Mouse (Mus musculus) kidney, postnatal 4 days (tissue): ENCODE measurements around the gene Gm17334.

Experiments used
- DNase-seq, 2 experiments: peaks; one replicate each; pipeline ENCODE4 v3.0.0; 2021; ENCODE audit warnings: mixed read lengths in 2 of 2

The Gm17334 gene

DNA sequence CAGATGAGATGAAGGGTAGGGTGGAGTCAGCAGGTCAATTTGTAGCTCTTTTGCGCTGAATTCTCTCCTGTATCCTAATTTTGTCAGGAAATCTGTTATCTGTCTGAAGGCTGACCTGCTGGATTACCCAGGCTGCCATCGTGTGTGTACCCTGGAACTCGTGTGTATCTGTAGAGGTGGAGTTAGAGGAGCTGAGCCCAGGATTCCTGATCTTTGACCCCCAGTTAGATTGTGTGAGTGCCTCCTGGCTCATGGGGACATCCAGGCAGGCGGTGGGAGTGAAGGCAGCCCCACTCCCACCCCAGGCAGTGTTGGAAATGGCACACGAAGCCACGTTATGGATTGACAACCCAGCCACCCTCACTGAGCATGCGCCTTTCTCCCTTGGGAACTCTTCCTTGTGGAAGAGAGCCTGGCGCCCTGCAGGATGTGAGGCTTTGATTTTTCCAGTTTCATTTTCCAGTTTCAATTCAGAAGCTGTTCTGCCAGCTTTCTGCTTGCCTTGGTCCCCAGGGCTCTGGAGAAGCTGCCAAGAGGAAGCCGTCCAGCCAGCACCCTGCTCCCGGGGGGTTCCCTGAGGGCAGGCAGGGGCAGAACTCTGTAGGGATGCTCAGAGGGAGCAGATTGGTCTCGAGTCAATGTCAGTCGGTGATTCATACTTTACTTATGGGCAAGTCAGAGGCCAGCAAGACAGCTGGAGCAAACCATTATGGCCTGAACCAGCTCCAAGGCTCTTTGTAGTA is 23.6 kb upstream of the Gm17334 start:
- peak; percentile 54 to 70 for DNase-seq

GRCm38 (mm10) chr11:53795813-53796212 is 22.8 kb upstream of the Gm17334 start:
- peak in 1 of 2 experiments; percentile 21 for DNase-seq

DNA sequence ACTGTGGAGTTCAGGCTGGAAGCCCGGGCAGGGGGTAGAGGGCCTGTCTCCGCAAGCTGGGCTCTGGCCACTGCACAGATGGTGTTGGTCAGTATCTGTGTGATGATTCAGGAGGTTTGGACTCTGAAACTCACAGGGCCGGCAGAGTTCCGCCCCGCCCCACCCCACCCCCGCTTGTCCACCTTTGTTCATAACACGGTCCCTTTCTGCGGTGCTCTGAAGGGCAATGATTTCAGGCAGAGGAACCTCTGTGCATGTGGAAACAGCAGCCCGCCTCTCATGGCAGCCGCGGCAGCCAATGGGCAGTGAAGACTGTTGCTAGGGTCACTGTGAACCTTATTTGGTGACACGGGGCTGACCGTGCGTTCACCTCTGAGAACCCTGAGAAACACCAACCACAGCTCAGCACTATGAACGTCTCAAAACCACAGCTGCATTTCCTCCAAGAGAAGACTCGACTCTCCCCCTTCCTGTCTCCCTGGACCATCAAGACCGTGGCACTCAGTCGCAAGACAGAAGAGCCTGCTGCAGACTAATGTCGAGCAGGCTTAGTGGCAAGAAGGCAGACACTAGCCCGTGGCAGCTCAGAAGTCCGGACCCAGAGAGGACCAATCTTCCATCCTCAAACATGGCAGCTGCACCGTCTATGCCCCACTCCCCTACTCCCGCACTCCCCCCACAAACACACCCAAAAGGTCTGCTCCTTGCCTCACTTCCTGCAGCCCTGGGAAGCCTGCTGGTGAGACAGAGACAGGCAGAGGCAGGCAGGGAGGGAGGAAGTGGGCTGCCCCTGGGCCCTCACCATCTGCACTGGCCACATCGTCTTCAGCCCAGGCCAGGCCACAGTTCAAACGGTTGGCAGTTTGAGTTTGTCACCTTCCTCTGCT is 21.9 kb upstream of the Gm17334 start:
- peak; percentile 67 to 81 for DNase-seq

- DNase-seq: peak in 1 of 2 experiments; percentile 42
Measured at GRCm38 (mm10) chr11:53794015-53794414, 21.0 kb upstream of the Gm17334 start.

- peak in 1 of 2 experiments; percentile 2 for DNase-seq
Measured at GRCm38 (mm10) chr11:53792986-53793385, 20.0 kb upstream of the Gm17334 start.

GRCm38 (mm10) chr11:53789277-53789676 is 16.3 kb upstream of the Gm17334 start:
- DNase-seq: no peak

GRCm38 (mm10) chr11:53788196-53788595 is 15.2 kb upstream of the Gm17334 start:
- peak in 1 of 2 experiments; percentile 41 for DNase-seq

GRCm38 (mm10) chr11:53786058-53787031 is 13.4 kb upstream of the Gm17334 start:
- no peak for DNase-seq

DNA sequence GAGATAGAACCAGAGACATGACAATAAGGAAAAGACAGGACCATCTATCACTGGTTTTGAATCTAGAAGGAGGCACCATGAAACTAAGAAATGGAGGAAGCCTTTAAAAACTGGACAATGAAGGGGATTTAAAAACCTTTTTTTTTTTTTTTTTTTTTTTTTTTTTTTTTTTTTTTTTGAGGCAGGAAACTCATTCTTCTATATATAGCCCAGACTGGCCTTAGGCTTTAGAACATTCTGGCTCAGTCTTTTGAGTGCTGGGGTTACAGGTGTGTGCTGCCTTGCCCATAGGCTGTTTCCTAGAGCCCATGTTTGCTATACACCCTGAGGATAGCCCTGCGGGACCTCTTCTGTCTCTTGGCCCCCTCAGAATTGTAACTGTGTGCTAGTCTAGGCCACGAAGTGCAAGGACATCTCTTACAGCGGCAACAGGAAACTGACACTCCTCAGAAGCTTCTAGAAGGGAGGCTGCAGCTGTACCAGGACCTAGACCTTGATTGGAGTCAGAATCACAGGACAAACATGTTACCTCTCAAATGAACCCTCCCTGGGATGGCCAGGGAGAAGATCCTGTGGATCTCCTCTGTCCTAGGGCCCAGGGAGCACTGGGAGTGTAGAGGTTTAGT is 12.4 kb upstream of the Gm17334 start:
- no peak for DNase-seq

GRCm38 (mm10) chr11:53783288-53783687 is 10.3 kb upstream of the Gm17334 start:
- no peak for DNase-seq

GRCm38 (mm10) chr11:53781964-53782363 is 9.0 kb upstream of the Gm17334 start:
- peak; percentile 36 to 57 for DNase-seq

- DNase-seq: no peak
Measured at GRCm38 (mm10) chr11:53781201-53781775, 8.3 kb upstream of the Gm17334 start.

DNA sequence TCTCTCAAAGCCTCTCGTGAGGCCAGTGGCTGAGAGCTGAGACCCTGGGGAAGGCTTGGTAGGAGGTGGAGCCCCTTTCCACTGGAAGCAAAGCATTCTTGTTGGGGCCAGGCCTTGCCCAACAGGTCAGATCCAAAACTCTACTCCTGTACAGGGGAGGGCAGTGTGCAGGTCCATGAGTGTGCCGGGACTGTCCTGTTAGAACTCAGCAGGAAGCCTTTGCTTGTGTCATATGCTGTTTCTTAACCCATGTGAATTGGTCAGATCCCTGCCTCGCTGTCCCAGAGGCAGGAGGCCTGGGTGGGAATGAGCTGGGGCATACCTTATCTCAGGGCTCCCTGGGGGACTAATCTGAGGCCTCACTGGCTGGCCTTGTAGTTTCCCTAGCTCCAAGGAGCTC is 7.3 kb upstream of the Gm17334 start:
- no peak for DNase-seq

GRCm38 (mm10) chr11:53779808-53780207 is 6.8 kb upstream of the Gm17334 start:
- no peak for DNase-seq

DNA sequence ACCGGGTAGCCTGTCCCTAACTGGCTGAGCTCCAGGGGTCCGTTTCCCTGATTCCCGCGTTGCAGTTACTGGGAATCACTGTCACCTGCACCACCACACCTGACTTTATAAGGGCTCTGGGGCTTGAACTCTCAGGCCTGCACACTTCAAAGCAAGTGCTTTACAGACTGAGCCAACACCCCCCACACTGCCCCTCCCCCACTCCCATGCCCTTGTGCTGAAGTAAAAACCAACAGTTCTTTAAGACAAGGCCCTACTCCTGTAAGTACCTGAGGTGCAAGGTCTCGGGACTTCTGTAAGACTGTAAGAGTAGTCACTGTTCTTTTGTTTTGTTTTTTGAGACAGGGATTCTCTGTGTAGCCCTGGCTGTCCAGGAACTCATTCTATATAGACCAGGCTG is 5.5 kb upstream of the Gm17334 start:
- DNase-seq: no peak

GRCm38 (mm10) chr11:53777736-53778135 is 4.7 kb upstream of the Gm17334 start:
- DNase-seq: no peak

GRCm38 (mm10) chr11:53774659-53775255 is 1.8 kb upstream of the Gm17334 start:
- no peak for DNase-seq

DNA sequence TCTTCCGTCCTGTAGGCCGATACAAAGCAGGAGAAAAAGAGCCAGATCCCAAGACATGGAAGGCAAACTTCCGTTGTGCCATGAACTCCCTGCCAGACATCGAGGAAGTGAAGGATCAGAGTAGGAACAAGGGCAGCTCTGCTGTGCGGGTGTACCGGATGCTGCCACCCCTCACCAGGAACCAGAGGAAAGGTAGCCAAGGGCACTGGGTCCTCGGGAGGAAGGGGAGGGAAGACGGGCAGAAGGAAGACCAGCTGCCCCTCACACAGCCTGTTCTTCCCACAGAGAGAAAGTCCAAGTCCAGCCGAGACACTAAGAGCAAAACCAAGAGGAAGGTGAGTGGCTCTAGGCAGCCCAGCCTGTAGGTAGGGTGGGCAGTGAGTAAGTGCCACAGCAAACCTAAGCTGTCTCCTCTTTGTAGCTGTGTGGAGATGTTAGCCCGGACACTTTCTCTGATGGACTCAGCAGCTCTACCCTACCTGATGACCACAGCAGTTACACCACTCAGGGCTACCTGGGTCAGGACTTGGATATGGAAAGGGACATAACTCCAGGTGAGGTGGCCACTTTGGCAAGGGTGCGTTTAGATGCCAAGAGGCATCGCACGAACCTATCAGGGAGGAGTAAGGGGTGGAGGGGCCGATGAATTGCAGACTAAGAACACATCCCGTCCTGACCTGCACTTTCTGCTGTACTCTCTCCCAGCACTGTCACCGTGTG is 814 bp upstream of the Gm17334 start:
- DNase-seq: no peak

- DNase-seq: no peak
Measured at GRCm38 (mm10) chr11:53772536-53772935, 451 bp downstream of the Gm17334 start.

- DNase-seq: no peak
Measured at GRCm38 (mm10) chr11:53771001-53771744, 1.8 kb downstream of the Gm17334 start.
